In genomic region chr5:64274738-64275451, GRCm38 (mm10) we compare ENCODE assay signal across 9 mouse cellular contexts.
DNase-seq lines count a peak whose midpoint lies in the region; ATAC-seq and TF ChIP-seq lines count a peak whose summit lies in the region.
"Had no signal": no experiment of that assay in that cellular context is flagged by ENCODE, and none has a peak within 500 bp of the region (broad histone marks: within the 10 kb centered on the region; RNA-seq: fewer than 3 reads in every experiment).

No protein-coding gene starts in this region.

- H3K4me1 ChIP-seq in hindbrain, embryonic 12.5 days: no peaks in the 10 kb centered on the region
- no peaks in the 10 kb centered on the region for H3K4me1 ChIP-seq in liver, postnatal 0 days (ENCODE audit: insufficient read depth)
- H3K4me1 ChIP-seq: megakaryocyte, embryonic 14.5 days had no signal

- H3K36me3 ChIP-seq in hindbrain, embryonic 12.5 days: peaks cover 7% of the 10 kb centered on the region; the same call in 1 of the 2 replicates
- H3K36me3 ChIP-seq in liver, postnatal 0 days (replicated peaks; ENCODE audit: insufficient read depth, low read length): peaks cover 43% of the 10 kb centered on the region

- intact Hi-C loops in left cerebral cortex, postnatal 10 days (cut with DNase I): loop anchor here (5.0 to 10.0 kb wide), 4 partner anchors 140 to 450 kb away; no protein-coding TSS in a partner anchor
- intact Hi-C loops in left cerebral cortex, postnatal 36 days (cut with DNase I): loop anchor here (5.0 to 10.0 kb wide), 2 partner anchors 180 to 368 kb away; partner anchors contain the start of gene Pgm2

- H3K9ac ChIP-seq in hindbrain, embryonic 12.5 days: no peak overlapping the region
- H3K9ac ChIP-seq in liver, postnatal 0 days (replicated peaks): no peak overlapping the region

- TF ChIP-seq CTCF in liver, postnatal 0 days (IDR thresholded peaks at IDR 0.05; ENCODE audit: low read depth): peak; percentile 86

- no peaks in the 10 kb centered on the region for H3K9me3 ChIP-seq in hindbrain, embryonic 12.5 days (replicated peaks)
- H3K9me3 ChIP-seq in liver, postnatal 0 days (ENCODE audit: low read length): no peaks in the 10 kb centered on the region
- H3K9me3 ChIP-seq: megakaryocyte, embryonic 14.5 days had no signal

- ATAC-seq in hindbrain, embryonic 12.5 days (ENCODE audit: low FRiP score): peak; percentile 26; the same call in 1 of the 2 replicates
- peak; percentile 59; the same call in 1 of the 2 replicates for ATAC-seq in liver, postnatal 0 days

- H3K4me3 ChIP-seq in hindbrain, embryonic 12.5 days: no peak overlapping the region
- no peak overlapping the region for H3K4me3 ChIP-seq in liver, postnatal 0 days (ENCODE audit: low read depth, low read length)
- H3K4me3 ChIP-seq: megakaryocyte, embryonic 14.5 days had no signal

- no peak overlapping the region for H3K4me2 ChIP-seq in hindbrain, embryonic 12.5 days (replicated peaks)
- no peak overlapping the region for H3K4me2 ChIP-seq in liver, postnatal 0 days (ENCODE audit: low read depth, low read length)

- 40% methylated on average over 17 of the region's 17 CpGs for WGBS in hindbrain, embryonic 12.5 days
- WGBS in liver, postnatal 0 days (ENCODE audit: insufficient replicate concordance): 39% methylated on average over 17 of the region's 17 CpGs

- DNase-seq in left cerebral cortex, postnatal 10 days (ENCODE audit: extremely low spot score in 1 of 2, low spot score in 2 of 2): peak; percentile 57 to 61
- no peak for DNase-seq in left cerebral cortex, postnatal 36 days (ENCODE audit: low spot score in 2 of 2)
- peak; percentile 71 for DNase-seq in NIH3T3 (ENCODE audit: low read depth)
- peak; percentile 54 for DNase-seq in cerebellum, adult 9-10 months
- no peak for DNase-seq in liver, postnatal 0 days
- DNase-seq in retina, postnatal 7 days (ENCODE audit: low read depth, low spot score): peak; percentile 43
- DNase-seq in testis, postnatal 10 days (ENCODE audit: low spot score): no peak

- H3K27ac ChIP-seq in hindbrain, embryonic 12.5 days: no peak overlapping the region
- no peak overlapping the region for H3K27ac ChIP-seq in liver, postnatal 0 days (ENCODE audit: low read depth)

- TF ChIP-seq EP300 in liver, postnatal 0 days (IDR thresholded peaks at IDR 0.05; ENCODE audit: low read depth): no peak

- no peaks in the 10 kb centered on the region for H3K27me3 ChIP-seq in hindbrain, embryonic 12.5 days
- H3K27me3 ChIP-seq in liver, postnatal 0 days (ENCODE audit: insufficient read depth, low read length): no peaks in the 10 kb centered on the region
- H3K27me3 ChIP-seq: megakaryocyte, embryonic 14.5 days had no signal

Comparison
In these comparisons a context has a peak if more than half of its experiments do, and no peak if none do; other contexts are left out.
1. DNase-seq: peak in left cerebral cortex, postnatal 10 days (2 of 2), NIH3T3 (single experiment), cerebellum, adult 9-10 months (single experiment) and retina, postnatal 7 days (single experiment); none in left cerebral cortex, postnatal 36 days (0 of 2), liver, postnatal 0 days (single experiment) and testis, postnatal 10 days (single experiment).